ENCODE assay signal across 1 mouse cellular context in the genomic region with DNA sequence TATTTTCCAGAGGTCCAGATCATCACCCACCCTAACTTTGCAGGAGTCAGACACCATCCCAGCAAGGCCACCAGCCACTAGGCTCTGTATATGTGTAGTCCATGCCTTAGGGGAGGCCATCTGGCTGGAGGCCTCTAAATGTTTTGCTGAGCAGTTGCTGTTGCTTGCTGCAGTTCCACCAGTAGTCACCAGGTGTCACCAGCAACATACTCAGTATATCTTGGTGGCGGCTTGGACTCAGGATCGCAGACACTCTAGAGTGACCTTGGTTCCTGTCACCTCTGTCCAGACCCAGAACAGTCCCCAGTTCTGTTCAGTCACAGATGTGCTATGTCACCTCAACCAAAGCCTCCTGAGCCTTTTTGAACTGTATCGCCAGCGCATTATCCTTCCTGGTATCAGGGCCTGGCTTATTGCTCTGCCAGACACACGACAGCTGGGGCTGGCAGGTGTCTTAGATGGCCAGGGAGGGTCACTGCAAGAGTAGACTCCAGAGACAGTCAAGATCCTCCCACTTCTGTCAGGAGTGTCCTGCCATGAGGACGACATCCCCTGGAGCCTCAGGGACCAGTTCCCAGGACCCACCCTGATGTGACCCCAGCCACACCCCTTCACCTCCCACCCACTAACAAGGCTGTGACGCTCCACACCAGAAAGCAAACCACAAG.
TF ChIP-seq lines count a peak whose summit lies in the region.

No protein-coding gene starts in this region.

TF ChIP-seq in CH12.LX, 34 proteins besides CTCF, POLR2A, EP300 and RAD21 (continued from another document):
- TF ChIP-seq KAT2A (IDR thresholded peaks at IDR 0.05; ENCODE audit: insufficient replicate concordance, low read length) (no peak), MYC (IDR thresholded peaks at IDR 0.05; ENCODE audit: low read depth, low read length) (no peak), NRF1 (IDR thresholded peaks at IDR 0.05; ENCODE audit: low read depth, low read length) (no peak)
